Mouse (Mus musculus): ENCODE results near the gene Pde10a. TPM values are rescaled to one million over a fixed set of nuclear protein-coding genes. Genes with fewer than 3 reads are reported as not detected.

Gene Pde10a
- polyA plus RNA-seq, 1 experiment from 2014 or later, result 11.4 TPM

DNA sequence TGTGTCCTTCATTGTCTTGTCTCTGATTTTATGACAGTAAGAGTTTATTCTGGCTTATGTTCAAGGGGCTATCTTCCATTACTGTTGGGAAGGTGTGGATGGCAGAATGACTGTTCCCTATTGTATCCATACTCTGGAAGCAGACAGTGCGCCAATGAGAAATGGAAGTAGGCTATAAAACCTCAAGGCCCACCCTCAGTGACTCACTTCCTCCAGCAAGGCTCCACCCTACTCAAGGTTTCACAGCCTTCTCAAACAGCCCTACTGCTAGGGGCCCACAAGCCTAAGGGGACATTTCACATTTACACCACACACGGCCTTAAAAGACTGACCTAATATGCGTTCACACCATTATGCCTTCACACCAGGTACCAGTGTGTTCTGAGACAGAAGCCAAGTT, 20.8 kb upstream of the Pde10a start:
- ATAC-seq (ENCODE audit: low FRiP score, low read depth), result no peak
- H3K4me1 ChIP-seq, result peaks cover 24% of the 10 kb centered on the region
- peaks cover 22% of the 10 kb centered on the region for H3K27me3 ChIP-seq (replicated peaks)
- no peak overlapping the region for H3K4me3 ChIP-seq
- H3K36me3 ChIP-seq, result no peaks in the 10 kb centered on the region
- no peak overlapping the region for H3K4me2 ChIP-seq (replicated peaks)
- WGBS, result 85% methylated on average over 3 of the region's 3 CpGs
- no peak overlapping the region for H3K9ac ChIP-seq
- no peak overlapping the region for H3K27ac ChIP-seq
- H3K9me3 ChIP-seq, result no peaks in the 10 kb centered on the region

GRCm38 (mm10) chr17:8505669-8506426, 19.3 kb upstream of the Pde10a start:
- Histone ChIP-seq H3K4me2 (replicated peaks) (peak overlapping the region; percentile 56), H3K9me3 (no peaks in the 10 kb centered on the region), H3K27me3 (replicated peaks) (peaks cover 27% of the 10 kb centered on the region), H3K27ac (no peak overlapping the region), H3K4me3 (peak overlapping the region; percentile 18), H3K4me1 (peaks cover 24% of the 10 kb centered on the region), H3K9ac (0 out of 2 replicates have a peak overlapping the region, but pooled peaks have one; percentile 4), H3K36me3 (no peaks in the 10 kb centered on the region)
- WGBS, result under 1% methylated on average over 20 of the region's 20 CpGs
- peak; percentile 75 for ATAC-seq (ENCODE audit: low FRiP score, low read depth)

DNA sequence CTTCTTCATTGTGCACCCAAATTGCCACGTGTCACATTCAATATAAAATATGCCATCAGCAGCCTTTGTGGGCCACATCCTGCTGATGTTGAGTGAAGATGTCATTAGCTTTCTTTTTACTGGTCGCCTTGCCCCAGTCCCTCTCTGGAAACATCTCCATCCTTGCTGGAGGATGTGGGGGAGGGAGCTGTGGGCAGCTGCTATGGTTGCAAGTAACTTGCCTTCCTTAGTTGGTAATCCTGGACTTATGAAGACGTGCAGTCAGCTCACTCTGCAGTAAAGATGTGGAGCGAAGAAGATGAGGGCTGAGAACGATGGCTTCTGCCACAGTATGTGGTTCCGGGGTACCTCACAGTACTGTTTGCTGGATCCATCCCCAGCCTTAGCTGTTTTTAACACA, 18.4 kb upstream of the Pde10a start:
- Histone ChIP-seq H3K9ac (no peak overlapping the region), H3K9me3 (no peaks in the 10 kb centered on the region), H3K4me2 (replicated peaks) (no peak overlapping the region), H3K27me3 (replicated peaks) (peaks cover 33% of the 10 kb centered on the region), H3K36me3 (no peaks in the 10 kb centered on the region), H3K4me1 (peaks cover 24% of the 10 kb centered on the region), H3K4me3 (no peak overlapping the region), H3K27ac (no peak overlapping the region)
- ATAC-seq (ENCODE audit: low FRiP score, low read depth), result no peak
- 47% methylated on average over 6 of the region's 6 CpGs for WGBS

GRCm38 (mm10) chr17:8507654-8508053, 17.5 kb upstream of the Pde10a start:
- 0 out of 2 replicates have a peak overlapping the region, but pooled peaks have one; percentile 35 for H3K9ac ChIP-seq

DNA sequence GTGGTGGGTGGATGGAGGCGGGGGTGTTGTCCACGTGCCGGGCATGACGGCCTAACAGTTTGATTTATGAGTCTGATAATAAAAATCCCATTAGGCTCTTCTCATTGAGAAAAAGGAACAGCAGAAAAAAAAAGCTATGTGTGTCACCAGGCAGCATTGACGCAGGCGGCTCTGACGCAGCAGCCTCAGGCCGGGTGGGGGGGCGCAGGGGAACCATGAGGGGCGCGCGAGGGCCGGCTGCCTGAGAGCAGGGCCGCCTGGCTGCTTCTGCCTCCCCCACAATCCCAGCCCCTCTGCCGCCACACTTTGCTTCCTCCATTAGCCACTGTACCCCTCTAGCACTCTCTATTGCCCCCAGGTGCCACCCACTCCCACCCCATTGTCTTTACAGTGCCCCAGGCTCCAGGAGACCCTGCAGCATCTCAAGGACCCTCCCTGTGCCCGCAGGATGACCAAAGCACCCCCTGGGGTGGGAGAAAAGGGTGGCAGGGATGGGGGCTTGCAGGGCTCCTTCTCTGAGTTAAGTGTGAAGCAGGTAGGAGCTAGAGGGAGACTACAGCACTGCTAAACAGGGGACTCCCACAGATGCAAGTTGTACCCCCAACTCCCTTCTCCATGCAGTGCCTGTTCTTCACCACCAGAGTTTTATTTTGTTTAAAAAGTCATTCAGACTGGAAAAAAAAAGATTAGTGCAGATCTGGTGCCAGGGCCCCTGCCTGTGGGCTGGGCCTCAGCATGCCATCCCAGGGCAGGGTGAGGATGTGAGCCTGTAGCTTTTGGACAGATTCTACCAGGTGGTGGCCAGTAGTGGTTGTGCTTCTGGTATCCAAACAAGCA, 16.6 kb upstream of the Pde10a start:
- Histone ChIP-seq H3K4me2 (replicated peaks) (peak overlapping the region; percentile 49), H3K9ac (no peak overlapping the region), H3K27me3 (replicated peaks) (peaks cover 41% of the 10 kb centered on the region), H3K36me3 (no peaks in the 10 kb centered on the region), H3K9me3 (no peaks in the 10 kb centered on the region), H3K4me3 (no peak overlapping the region), H3K4me1 (peaks cover 24% of the 10 kb centered on the region), H3K27ac (peak overlapping the region; percentile 50; the same call in 1 of the 2 replicates)
- WGBS, result 1% methylated on average over 16 of the region's 16 CpGs
- peak; percentile 82 for ATAC-seq (ENCODE audit: low FRiP score, low read depth)

More at GRCm38 (mm10) chr17:8507654-8508053, 17.5 kb upstream of the Pde10a start:
- H3K27ac ChIP-seq, result no peak overlapping the region
- peaks cover 24% of the 10 kb centered on the region for H3K4me1 ChIP-seq
- peaks cover 36% of the 10 kb centered on the region for H3K27me3 ChIP-seq (replicated peaks)
- no peak overlapping the region for H3K4me3 ChIP-seq
- no peak; the same call in 1 of the 2 replicates for ATAC-seq (ENCODE audit: low FRiP score, low read depth)
- no peaks in the 10 kb centered on the region for H3K9me3 ChIP-seq
- no peaks in the 10 kb centered on the region for H3K36me3 ChIP-seq
- 2% methylated on average over 3 of the region's 3 CpGs for WGBS
- peak overlapping the region; percentile 49 for H3K4me2 ChIP-seq (replicated peaks)

- no peaks in the 10 kb centered on the region for H3K9me3 ChIP-seq
- H3K36me3 ChIP-seq, result no peaks in the 10 kb centered on the region
- no peaks in the 10 kb centered on the region for H3K4me1 ChIP-seq
- peaks cover 14% of the 10 kb centered on the region for H3K27me3 ChIP-seq (replicated peaks)
- no peak overlapping the region for H3K4me3 ChIP-seq
- no peak overlapping the region for H3K9ac ChIP-seq
- 84% methylated on average over 6 of the region's 6 CpGs for WGBS
- H3K27ac ChIP-seq, result no peak overlapping the region
- H3K4me2 ChIP-seq (replicated peaks), result no peak overlapping the region
- ATAC-seq (ENCODE audit: low FRiP score, low read depth), result no peak
Measured at GRCm38 (mm10) chr17:8516006-8516405, 9.2 kb upstream of the Pde10a start.

DNA sequence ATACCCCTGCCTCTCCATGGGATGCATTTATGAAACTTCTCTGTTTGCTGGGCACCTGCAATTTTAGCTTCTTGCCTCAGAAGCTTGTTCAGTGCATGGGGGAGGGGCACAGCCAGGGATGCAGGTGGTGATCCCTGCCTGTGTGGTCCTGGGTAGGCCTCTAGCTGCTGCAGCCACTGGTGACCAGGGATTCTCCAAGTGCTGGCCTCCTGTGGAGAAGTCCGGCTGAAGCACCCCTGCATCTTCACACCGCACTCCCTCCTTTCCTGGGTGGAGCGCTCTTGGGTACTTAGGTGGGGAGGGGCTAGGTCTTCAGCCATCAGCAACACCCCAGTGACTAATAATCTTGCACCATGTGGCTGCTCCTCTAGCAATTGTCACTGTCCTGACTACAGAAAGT, 1.2 kb upstream of the Pde10a start:
- 16% methylated on average over 3 of the region's 3 CpGs for WGBS
- peaks cover 17% of the 10 kb centered on the region for H3K4me1 ChIP-seq
- no peaks in the 10 kb centered on the region for H3K36me3 ChIP-seq
- no peak overlapping the region for H3K9ac ChIP-seq
- no peaks in the 10 kb centered on the region for H3K9me3 ChIP-seq
- peak; percentile 23; the same call in 1 of the 2 replicates for ATAC-seq (ENCODE audit: low FRiP score, low read depth)
- H3K4me3 ChIP-seq, result peak overlapping the region; percentile 41; the same call in 1 of the 2 replicates
- H3K27me3 ChIP-seq (replicated peaks), result peaks cover 43% of the 10 kb centered on the region
- no peak overlapping the region for H3K27ac ChIP-seq
- peak overlapping the region; percentile 75 for H3K4me2 ChIP-seq (replicated peaks)

GRCm38 (mm10) chr17:8524387-8525165, 596 bp upstream of the Pde10a start:
- peak overlapping the region; percentile 75 for H3K4me2 ChIP-seq (replicated peaks)
- peak overlapping the region; percentile 41 for H3K4me3 ChIP-seq
- no peak overlapping the region for H3K27ac ChIP-seq
- ATAC-seq (ENCODE audit: low FRiP score, low read depth), result peak; percentile 88
- WGBS, result under 1% methylated on average over 44 of the region's 45 CpGs
- H3K36me3 ChIP-seq, result no peaks in the 10 kb centered on the region
- H3K9ac ChIP-seq, result peak overlapping the region; percentile 54; the same call in 1 of the 2 replicates
- peaks cover 43% of the 10 kb centered on the region for H3K27me3 ChIP-seq (replicated peaks)
- H3K9me3 ChIP-seq, result no peaks in the 10 kb centered on the region
- peaks cover 17% of the 10 kb centered on the region for H3K4me1 ChIP-seq

- no peaks in the 10 kb centered on the region for H3K36me3 ChIP-seq
- peaks cover 17% of the 10 kb centered on the region for H3K4me1 ChIP-seq
- H3K27me3 ChIP-seq (replicated peaks), result peaks cover 43% of the 10 kb centered on the region
- H3K4me2 ChIP-seq (replicated peaks), result peak overlapping the region; percentile 75
- no peak overlapping the region for H3K9ac ChIP-seq
- 4% methylated on average over 21 of the region's 21 CpGs for WGBS
- H3K4me3 ChIP-seq, result 0 out of 2 replicates have a peak overlapping the region, but pooled peaks have one; percentile 11
- no peak overlapping the region for H3K27ac ChIP-seq
- no peak for ATAC-seq (ENCODE audit: low FRiP score, low read depth)
- no peaks in the 10 kb centered on the region for H3K9me3 ChIP-seq
Measured at GRCm38 (mm10) chr17:8525971-8526740, 984 bp downstream of the Pde10a start.

GRCm38 (mm10) chr17:8526815-8527261, 1.7 kb downstream of the Pde10a start:
- H3K27me3 ChIP-seq (replicated peaks), result peaks cover 43% of the 10 kb centered on the region
- H3K27ac ChIP-seq, result no peak overlapping the region
- no peak overlapping the region for H3K4me2 ChIP-seq (replicated peaks)
- H3K4me1 ChIP-seq, result peaks cover 17% of the 10 kb centered on the region
- H3K9ac ChIP-seq, result no peak overlapping the region
- 12% methylated on average over 8 of the region's 9 CpGs for WGBS
- H3K36me3 ChIP-seq, result no peaks in the 10 kb centered on the region
- no peak overlapping the region for H3K4me3 ChIP-seq
- no peak for ATAC-seq (ENCODE audit: low FRiP score, low read depth)
- H3K9me3 ChIP-seq, result no peaks in the 10 kb centered on the region

GRCm38 (mm10) chr17:8528641-8529040, 3.5 kb downstream of the Pde10a start:
- H3K4me3 ChIP-seq, result no peak overlapping the region
- no peaks in the 10 kb centered on the region for H3K36me3 ChIP-seq
- H3K9ac ChIP-seq, result no peak overlapping the region
- H3K9me3 ChIP-seq, result no peaks in the 10 kb centered on the region
- H3K27me3 ChIP-seq (replicated peaks), result peaks cover 34% of the 10 kb centered on the region
- no peak overlapping the region for H3K4me2 ChIP-seq (replicated peaks)
- WGBS, result 76% methylated on average over 3 of the region's 3 CpGs
- no peak for ATAC-seq (ENCODE audit: low FRiP score, low read depth)
- no peak overlapping the region for H3K27ac ChIP-seq
- peaks cover 17% of the 10 kb centered on the region for H3K4me1 ChIP-seq
